Mouse (Mus musculus) heart, adult 11 months (tissue): ENCODE results near the gene Eif3i.

Source experiments
- DNase-seq: peaks from one replicate; pipeline ENCODE4 v3.0.0; 2022

The Eif3i gene

DNA sequence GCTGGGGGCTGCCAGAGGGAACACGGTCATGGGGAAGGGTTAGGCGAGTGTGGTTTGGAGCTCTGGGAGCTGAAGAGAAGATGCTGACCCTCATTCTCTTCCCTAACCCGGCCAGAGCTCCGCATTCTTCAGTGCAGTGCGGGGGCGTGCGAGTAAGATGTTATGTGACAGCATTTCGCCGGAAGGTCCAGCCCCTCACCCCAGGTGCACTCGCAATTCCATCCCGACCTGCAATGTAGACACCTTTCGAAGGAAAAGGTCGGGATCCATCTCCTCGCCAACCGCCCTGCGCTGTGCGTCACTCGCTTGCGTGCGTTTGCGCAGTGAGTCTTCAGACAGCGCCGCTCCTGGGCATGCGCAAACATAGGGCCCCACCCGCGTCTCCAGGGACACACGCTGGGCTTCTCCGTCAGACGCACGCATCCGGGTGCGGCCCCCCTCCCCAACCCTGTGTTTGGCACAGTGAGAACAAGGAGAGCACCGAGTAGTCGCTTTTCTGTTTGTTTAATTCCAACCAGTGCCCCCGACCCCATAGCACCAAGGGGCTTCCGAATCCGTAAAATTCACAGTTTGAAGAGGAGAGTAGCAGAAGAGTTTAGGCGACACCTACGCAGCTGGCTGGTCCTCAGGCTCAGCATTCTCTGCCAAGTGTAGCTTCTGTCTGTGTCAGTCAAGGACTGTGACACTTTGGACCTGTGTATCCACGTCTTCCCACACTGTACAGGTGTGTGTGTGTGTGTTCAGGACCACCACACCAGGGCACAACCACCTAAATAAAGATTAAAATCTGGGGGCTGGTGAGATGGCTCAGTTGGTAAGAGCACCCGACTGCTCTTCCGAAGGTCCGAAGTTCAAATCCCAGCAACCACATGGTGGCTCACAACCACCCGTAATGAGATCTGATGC is 18.6 kb upstream of the Eif3i start, which contains the start of gene Iqcc:
TSS of gene Iqcc (minus strand) at position 314 of the 906 bp plus-strand sequence.
- DNase-seq: peak; percentile 100

DNA sequence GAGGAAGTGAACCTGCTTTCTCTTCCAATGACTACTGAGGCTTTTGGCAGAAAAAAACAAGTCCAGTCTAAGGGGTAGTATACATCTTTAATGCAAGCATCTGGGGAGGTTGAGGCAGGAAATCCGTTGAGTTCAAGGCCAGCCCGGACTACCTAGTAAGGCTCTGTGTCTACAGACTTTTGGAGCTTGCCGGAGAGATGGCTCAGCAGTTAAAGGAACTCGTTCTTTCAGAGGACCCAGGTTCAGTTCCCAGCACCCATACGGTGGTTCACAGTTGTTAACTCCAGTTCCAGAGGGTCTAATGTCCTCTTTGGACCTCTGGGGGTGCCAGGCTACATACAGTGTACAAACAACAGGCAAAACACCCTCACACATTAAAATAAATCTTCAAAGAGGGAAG is 17.6 kb upstream of the Eif3i start:
- peak; percentile 93 for DNase-seq

GRCm38 (mm10) chr4:129617121-129617641 is 16.7 kb upstream of the Eif3i start:
- peak; percentile 92 for DNase-seq

GRCm38 (mm10) chr4:129616631-129617030 is 16.2 kb upstream of the Eif3i start:
- DNase-seq: peak; percentile 91

DNA sequence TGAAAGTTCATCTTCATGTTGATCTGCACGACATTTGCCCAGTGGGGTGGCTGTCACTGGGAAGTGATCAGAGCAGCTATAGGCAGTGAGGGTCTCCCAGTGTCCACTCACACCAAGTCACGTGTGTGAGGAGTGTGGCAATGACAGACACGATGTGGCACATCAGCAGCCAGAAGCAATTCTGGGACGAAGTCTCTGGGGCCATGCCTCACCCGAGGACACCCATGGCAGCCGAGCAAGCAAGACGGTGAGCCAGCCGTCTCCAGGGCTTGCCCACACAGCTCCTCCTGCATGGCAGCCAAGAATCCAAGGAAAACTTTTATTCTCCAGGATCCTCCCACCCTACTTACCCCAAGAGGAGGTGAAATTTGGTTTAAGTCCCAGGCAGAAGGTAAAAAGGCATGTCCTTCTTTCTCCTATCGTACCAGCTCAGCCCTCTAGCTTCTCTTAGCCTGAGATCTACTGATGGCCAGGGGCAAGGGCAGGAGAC is 15.4 kb upstream of the Eif3i start:
- DNase-seq: peak; percentile 91

DNA sequence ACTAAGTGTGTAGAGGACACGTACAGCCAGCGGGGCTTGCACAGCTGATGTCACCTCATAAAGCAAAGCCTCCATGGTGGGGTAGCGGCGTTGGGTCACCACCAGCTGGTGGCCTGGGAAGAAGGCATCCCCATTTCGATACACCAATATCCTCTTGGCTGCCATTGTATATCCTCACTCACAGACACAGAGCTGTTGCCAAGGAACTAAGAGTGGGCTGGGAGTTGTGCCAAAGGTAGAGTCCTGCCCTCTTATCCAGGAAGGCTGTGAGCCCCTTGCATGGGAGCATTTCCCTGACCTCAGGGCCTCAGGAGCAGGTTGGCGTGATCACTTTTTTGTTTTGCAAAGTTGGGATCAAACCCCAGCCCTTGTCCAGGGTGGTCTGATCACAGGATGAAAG is 13.6 kb upstream of the Eif3i start, which contains the start of gene Dcdc2b:
TSS of gene Dcdc2b (minus strand) at position 165 of the 400 bp plus-strand sequence.
- DNase-seq: peak; percentile 94

GRCm38 (mm10) chr4:129610472-129610871 is 10.0 kb upstream of the Eif3i start:
- no peak for DNase-seq

DNA sequence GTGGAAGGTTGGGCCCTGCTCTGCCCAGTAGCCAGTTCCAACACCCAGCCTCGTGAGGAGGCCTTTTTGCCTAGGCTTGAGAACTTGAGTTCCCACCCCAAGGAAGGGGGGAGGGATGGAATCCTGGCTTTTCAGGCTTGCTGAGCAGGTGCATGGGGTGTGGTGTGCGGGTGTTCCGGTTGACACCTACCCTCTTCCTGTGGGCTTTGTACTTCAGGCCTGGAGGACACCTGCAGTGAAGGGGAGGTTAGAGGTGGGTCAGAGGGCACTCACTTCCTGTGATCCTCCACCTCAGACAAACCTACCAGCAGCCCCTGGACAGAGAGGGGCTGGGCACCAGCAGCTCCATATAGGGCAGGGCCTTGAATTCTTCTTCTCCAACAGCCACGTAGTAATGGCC is 9.6 kb upstream of the Eif3i start:
- DNase-seq: peak; percentile 91

- DNase-seq: peak; percentile 93
Measured at GRCm38 (mm10) chr4:129609139-129609631, 8.7 kb upstream of the Eif3i start.

DNA sequence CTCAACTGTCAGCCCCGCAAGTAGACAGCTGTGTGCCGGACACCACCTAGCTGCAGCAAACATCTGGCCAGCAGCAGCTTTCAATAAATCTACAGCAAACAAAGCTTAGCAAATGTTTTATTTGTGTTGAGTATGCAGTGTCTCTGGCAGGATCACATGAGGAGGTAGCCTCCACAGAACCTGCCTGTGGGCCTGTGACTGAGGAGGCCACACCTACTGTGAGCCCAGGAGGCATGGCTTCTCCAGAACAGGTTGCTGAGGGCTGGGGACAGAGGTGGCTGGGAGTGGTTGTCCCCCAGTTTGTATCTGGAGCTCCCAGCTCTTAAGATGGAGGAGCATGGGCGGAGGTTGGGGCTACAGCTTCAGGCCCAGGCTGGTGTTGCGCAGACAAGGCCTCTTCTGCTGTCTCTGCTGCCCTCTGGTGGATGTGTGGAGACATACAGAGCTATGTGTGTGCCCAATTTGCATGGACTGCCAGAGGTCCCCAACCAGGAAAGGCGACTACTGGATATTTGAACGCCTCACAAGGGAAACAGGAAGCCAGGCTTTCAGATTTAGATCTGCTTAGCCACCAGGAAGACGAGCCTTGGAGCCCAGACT is 8.1 kb upstream of the Eif3i start:
- peak; percentile 97 for DNase-seq

DNA sequence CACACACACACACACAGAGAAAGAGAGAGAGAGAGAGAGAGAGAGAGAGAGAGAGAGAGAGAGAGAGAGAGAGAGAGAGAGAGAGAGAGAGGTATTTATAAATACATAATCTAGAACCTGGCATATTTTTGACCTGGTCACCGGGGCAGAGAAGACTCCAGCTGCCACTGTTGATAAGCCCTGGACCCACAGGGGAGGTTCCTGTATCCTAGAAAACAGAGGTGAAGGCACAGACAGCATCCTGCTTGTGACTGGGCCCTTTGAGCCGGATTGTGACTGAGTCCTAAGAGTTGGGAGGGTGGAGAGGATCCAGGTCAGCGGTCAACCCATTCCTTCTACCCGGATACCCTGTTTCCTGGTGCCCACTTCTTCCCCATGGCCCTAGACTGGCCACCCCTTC is 11.6 kb downstream of the Eif3i start:
- DNase-seq: no peak

GRCm38 (mm10) chr4:129586943-129587342 is 13.5 kb downstream of the Eif3i start:
- no peak for DNase-seq

DNA sequence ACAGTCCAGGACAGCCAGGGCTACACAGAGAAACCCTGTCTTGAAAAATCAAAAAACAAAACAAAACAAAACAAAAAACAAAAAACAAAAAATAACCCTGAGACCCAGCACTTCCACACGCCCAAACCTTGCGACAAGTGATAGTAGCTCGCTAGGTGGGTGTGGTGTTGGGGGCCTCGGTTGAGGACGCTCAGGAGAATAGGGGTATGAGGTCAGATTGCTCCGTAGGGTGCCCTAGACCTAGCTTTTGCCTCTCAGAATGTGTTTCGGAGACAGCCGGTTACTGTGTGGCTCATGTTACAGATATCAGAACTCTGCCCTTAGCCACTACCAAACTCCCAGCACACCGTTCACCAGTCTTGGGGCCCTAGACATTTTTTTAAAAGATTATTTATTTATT is 14.7 kb downstream of the Eif3i start:
- no peak for DNase-seq

DNA sequence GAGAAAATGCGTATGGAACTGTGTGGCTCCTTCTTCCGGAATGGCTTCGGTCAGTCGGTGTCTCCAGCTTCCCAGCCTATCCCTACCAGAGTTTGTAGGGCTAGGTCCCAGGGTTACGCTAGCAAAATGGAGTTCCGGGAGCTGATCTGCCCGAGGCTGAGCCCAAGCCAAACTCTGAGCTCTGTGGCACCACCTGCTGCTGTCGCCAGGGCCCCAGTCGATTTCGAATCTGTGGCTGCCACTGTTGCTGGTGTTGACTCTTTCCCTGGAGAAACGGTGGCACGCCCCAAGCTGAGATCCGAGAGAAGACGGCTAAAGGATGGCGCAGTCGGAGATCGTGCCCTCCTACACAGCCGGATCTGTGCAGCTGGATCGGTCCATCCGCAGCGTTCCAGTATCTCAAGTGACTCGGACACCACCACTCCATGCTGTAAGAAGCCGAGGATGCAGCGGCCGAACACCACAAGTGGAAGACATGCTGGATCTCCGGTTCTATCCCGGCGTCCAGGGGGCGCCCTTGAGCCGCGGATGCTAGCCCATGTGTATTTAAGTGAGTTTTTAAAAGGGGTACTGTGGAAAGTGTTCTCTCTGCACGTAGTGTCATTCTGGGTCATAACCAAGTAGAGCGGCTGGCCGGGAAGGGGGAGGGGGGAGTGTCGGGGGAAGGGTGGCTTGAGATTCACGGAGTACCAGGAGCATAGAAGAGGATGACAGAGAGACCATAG is 15.4 kb downstream of the Eif3i start:
- peak; percentile 98 for DNase-seq

GRCm38 (mm10) chr4:129584370-129584769 is 16.1 kb downstream of the Eif3i start:
- DNase-seq: no peak

DNA sequence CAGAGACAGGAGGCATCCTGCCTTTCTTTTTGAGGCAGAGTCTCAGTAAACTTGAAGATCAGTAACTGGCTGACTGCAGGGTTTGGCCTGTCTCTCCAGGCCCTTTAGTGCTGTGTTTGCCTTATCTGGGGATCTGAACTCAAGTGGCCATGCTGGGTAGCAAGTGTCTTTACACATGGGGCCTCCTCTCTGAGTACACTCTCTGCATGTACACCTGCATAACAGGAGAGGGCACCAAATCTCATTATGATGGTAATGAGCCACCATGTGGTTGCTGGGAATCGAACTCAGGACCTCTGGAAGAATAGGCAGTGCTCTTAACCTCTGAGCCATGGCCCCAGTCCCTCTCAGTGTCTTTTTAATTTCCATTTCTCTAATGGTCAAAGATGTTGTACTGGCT is 18.2 kb downstream of the Eif3i start:
- no peak for DNase-seq

DNA sequence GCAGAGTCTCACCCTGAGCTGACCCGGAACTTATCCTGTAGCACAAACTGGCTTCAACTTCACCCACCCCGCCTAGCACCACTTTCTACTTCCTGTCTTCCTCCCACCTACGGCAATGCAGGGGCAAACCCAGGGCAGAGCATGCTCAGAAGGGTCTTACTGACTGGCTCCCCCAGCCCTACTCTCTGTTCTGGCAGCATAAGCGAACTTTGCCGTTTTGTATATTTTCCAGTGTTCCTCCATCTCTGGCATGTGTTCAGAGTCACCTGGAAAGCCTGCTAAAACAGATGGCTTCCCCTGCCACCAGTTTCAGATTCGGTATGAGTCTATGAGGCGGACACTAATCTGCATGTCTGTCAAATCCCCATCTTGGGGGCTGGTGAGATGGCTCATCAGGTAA is 20.1 kb downstream of the Eif3i start:
- no peak for DNase-seq

DNA sequence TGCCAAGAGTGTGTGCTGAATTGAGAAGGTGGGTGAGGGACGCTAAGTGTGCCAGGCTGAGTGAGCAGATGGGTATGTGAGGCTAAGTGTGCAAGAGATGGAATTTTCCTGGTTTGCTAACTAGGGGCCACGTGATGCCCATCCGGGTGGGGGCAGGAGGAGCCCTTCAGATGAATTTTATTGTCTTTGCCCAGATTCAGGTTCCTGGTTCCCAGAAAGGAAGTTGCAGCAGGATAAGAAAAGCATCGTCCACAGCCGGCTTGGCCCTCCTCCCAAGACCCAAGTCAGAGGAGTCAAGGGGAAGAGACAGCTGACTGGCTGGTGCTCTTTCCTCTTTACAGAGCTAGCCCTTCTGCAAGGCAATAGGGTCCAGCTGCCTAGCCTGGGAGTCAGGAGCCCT is 22.0 kb downstream of the Eif3i start, which contains the start of gene Fam167b:
TSS of gene Fam167b (minus strand) at position 84 of the 400 bp plus-strand sequence.
- DNase-seq: peak; percentile 98

GRCm38 (mm10) chr4:129577688-129578087 is 22.8 kb downstream of the Eif3i start:
- DNase-seq: no peak

- peak; percentile 96 for DNase-seq
Measured at GRCm38 (mm10) chr4:129576863-129577491, 23.5 kb downstream of the Eif3i start.

- peak; percentile 94 for DNase-seq
Measured at GRCm38 (mm10) chr4:129575171-129575844, 25.1 kb downstream of the Eif3i start.

DNA sequence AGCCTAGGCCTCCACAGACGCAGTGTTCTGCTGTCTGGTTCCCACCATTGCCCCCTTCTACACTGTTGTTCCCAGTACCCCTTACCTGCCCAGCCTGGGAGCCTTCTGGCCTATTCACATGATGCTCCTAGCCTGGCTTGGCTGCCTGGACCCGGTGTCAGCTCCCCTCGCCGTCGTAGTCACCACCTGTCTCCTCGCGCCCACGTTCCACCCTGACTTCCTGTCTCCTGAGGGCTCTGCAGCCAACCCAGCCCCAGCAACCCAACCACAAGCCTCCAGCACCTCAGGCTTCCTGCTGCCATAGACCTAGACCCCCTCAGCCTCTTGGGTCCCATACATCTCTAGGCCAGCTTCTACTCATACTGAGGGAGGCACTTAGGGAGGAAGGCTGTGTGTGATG is 27.0 kb downstream of the Eif3i start, which contains the start of gene Lck:
TSS of gene Lck (minus strand) at position 212 of the 400 bp plus-strand sequence.
- peak; percentile 92 for DNase-seq
